Mouse (Mus musculus): Measurements from ENCODE around the gene Ovca2.

Ovca2 gene

GRCm38 (mm10) chr11:75192336-75193214 lies 13.9 kb upstream of the Ovca2 start:
- H3K4me1 ChIP-seq (replicated peaks; ENCODE audit: low read depth, low read length): peaks cover 72% of the 10 kb centered on the region
- no peaks in the 10 kb centered on the region for H3K36me3 ChIP-seq (ENCODE audit: insufficient read depth, low read length)
- H3K27me3 ChIP-seq (ENCODE audit: insufficient read depth, low read length): peaks cover 57% of the 10 kb centered on the region
- H3K4me3 ChIP-seq (replicated peaks; ENCODE audit: low read length): peak overlapping the region; percentile 84; the same call in 1 of the 2 replicates
- H3K9me3 ChIP-seq (ENCODE audit: low read length): no peaks in the 10 kb centered on the region
- TF ChIP-seq POU5F1 (IDR thresholded peaks at IDR 0.05; ENCODE audit: borderline replicate concordance, low read length) (no peak), CTCF (conservative IDR thresholded peaks at IDR 0.05; ENCODE audit: low read length) (peak; percentile 61)

- Histone ChIP-seq H3K4me3 (replicated peaks; ENCODE audit: low read length) (no peak overlapping the region), H3K27me3 (ENCODE audit: insufficient read depth, low read length) (peaks cover 55% of the 10 kb centered on the region), H3K36me3 (ENCODE audit: insufficient read depth, low read length) (no peaks in the 10 kb centered on the region), H3K9me3 (ENCODE audit: low read length) (no peaks in the 10 kb centered on the region), H3K4me1 (replicated peaks; ENCODE audit: low read depth, low read length) (peaks cover 65% of the 10 kb centered on the region)
- TF ChIP-seq CTCF (conservative IDR thresholded peaks at IDR 0.05; ENCODE audit: low read length): no peak
- no peak for TF ChIP-seq NANOG (IDR thresholded peaks at IDR 0.05; ENCODE audit: borderline replicate concordance, low read length)
- TF ChIP-seq POU5F1 (IDR thresholded peaks at IDR 0.05; ENCODE audit: borderline replicate concordance, low read length): no peak
These were observed 13.2 kb upstream of the Ovca2 start for GRCm38 (mm10) chr11:75191841-75192240.

GRCm38 (mm10) chr11:75190905-75191441 lies 12.3 kb upstream of the Ovca2 start, which contains the start of gene Dph1:
Gene Dph1 (minus strand): TSS chr11:75191241.
- H3K36me3 ChIP-seq (ENCODE audit: insufficient read depth, low read length): peaks cover 3% of the 10 kb centered on the region
- TF ChIP-seq POU5F1 (IDR thresholded peaks at IDR 0.05; ENCODE audit: borderline replicate concordance, low read length): no peak
- no peak for TF ChIP-seq NANOG (IDR thresholded peaks at IDR 0.05; ENCODE audit: borderline replicate concordance, low read length)
- TF ChIP-seq CTCF (conservative IDR thresholded peaks at IDR 0.05; ENCODE audit: low read length): no peak
- H3K27me3 ChIP-seq (ENCODE audit: insufficient read depth, low read length): peaks cover 49% of the 10 kb centered on the region
- peak within 1 kb of the TSS; percentile 99 for H3K4me3 ChIP-seq (replicated peaks; ENCODE audit: low read length)
- peaks cover 58% of the 10 kb centered on the region for H3K4me1 ChIP-seq (replicated peaks; ENCODE audit: low read depth, low read length)
- no peaks in the 10 kb centered on the region for H3K9me3 ChIP-seq (ENCODE audit: low read length)

GRCm38 (mm10) chr11:75190371-75190724 lies 11.7 kb upstream of the Ovca2 start:
- TF ChIP-seq CTCF (conservative IDR thresholded peaks at IDR 0.05; ENCODE audit: low read length) (no peak), POU5F1 (IDR thresholded peaks at IDR 0.05; ENCODE audit: borderline replicate concordance, low read length) (no peak), NANOG (IDR thresholded peaks at IDR 0.05; ENCODE audit: borderline replicate concordance, low read length) (no peak)
- Histone ChIP-seq H3K27me3 (ENCODE audit: insufficient read depth, low read length) (peaks cover 44% of the 10 kb centered on the region), H3K9me3 (ENCODE audit: low read length) (no peaks in the 10 kb centered on the region), H3K4me1 (replicated peaks; ENCODE audit: low read depth, low read length) (peaks cover 58% of the 10 kb centered on the region), H3K36me3 (ENCODE audit: insufficient read depth, low read length) (peaks cover 9% of the 10 kb centered on the region), H3K4me3 (replicated peaks; ENCODE audit: low read length) (peak overlapping the region; percentile 99)

- TF ChIP-seq CTCF (conservative IDR thresholded peaks at IDR 0.05; ENCODE audit: low read length) (no peak), NANOG (IDR thresholded peaks at IDR 0.05; ENCODE audit: borderline replicate concordance, low read length) (no peak), POU5F1 (IDR thresholded peaks at IDR 0.05; ENCODE audit: borderline replicate concordance, low read length) (no peak)
- Histone ChIP-seq H3K4me3 (replicated peaks; ENCODE audit: low read length) (peak overlapping the region; percentile 99), H3K36me3 (ENCODE audit: insufficient read depth, low read length) (peaks cover 14% of the 10 kb centered on the region), H3K9me3 (ENCODE audit: low read length) (no peaks in the 10 kb centered on the region), H3K4me1 (replicated peaks; ENCODE audit: low read depth, low read length) (peaks cover 58% of the 10 kb centered on the region), H3K27me3 (ENCODE audit: insufficient read depth, low read length) (peaks cover 42% of the 10 kb centered on the region)
These were observed 11.2 kb upstream of the Ovca2 start for GRCm38 (mm10) chr11:75189713-75190370.

GRCm38 (mm10) chr11:75184986-75185385 lies 6.4 kb upstream of the Ovca2 start:
- Histone ChIP-seq H3K4me3 (replicated peaks; ENCODE audit: low read length) (no peak overlapping the region), H3K9me3 (ENCODE audit: low read length) (no peaks in the 10 kb centered on the region), H3K36me3 (ENCODE audit: insufficient read depth, low read length) (peaks cover 62% of the 10 kb centered on the region), H3K4me1 (replicated peaks; ENCODE audit: low read depth, low read length) (peaks cover 52% of the 10 kb centered on the region), H3K27me3 (ENCODE audit: insufficient read depth, low read length) (no peaks in the 10 kb centered on the region)
- no peak for TF ChIP-seq CTCF (conservative IDR thresholded peaks at IDR 0.05; ENCODE audit: low read length)
- no peak for TF ChIP-seq POU5F1 (IDR thresholded peaks at IDR 0.05; ENCODE audit: borderline replicate concordance, low read length)
- no peak for TF ChIP-seq NANOG (IDR thresholded peaks at IDR 0.05; ENCODE audit: borderline replicate concordance, low read length)

GRCm38 (mm10) chr11:75184573-75184972 lies 5.9 kb upstream of the Ovca2 start:
- no peak overlapping the region for H3K4me3 ChIP-seq (replicated peaks; ENCODE audit: low read length)
- no peaks in the 10 kb centered on the region for H3K9me3 ChIP-seq (ENCODE audit: low read length)
- TF ChIP-seq POU5F1 (IDR thresholded peaks at IDR 0.05; ENCODE audit: borderline replicate concordance, low read length): no peak
- no peak for TF ChIP-seq NANOG (IDR thresholded peaks at IDR 0.05; ENCODE audit: borderline replicate concordance, low read length)
- TF ChIP-seq CTCF (conservative IDR thresholded peaks at IDR 0.05; ENCODE audit: low read length): no peak
- no peaks in the 10 kb centered on the region for H3K27me3 ChIP-seq (ENCODE audit: insufficient read depth, low read length)
- H3K36me3 ChIP-seq (ENCODE audit: insufficient read depth, low read length): peaks cover 67% of the 10 kb centered on the region
- peaks cover 52% of the 10 kb centered on the region for H3K4me1 ChIP-seq (replicated peaks; ENCODE audit: low read depth, low read length)

GRCm38 (mm10) chr11:75183917-75184570 lies 5.4 kb upstream of the Ovca2 start:
- TF ChIP-seq POU5F1 (IDR thresholded peaks at IDR 0.05; ENCODE audit: borderline replicate concordance, low read length) (no peak), CTCF (conservative IDR thresholded peaks at IDR 0.05; ENCODE audit: low read length) (no peak)
- H3K36me3 ChIP-seq (ENCODE audit: insufficient read depth, low read length): peaks cover 69% of the 10 kb centered on the region

More at GRCm38 (mm10) chr11:75183917-75184570, 5.4 kb upstream of the Ovca2 start:
- no peaks in the 10 kb centered on the region for H3K9me3 ChIP-seq (ENCODE audit: low read length)
- H3K27me3 ChIP-seq (ENCODE audit: insufficient read depth, low read length): no peaks in the 10 kb centered on the region
- peaks cover 52% of the 10 kb centered on the region for H3K4me1 ChIP-seq (replicated peaks; ENCODE audit: low read depth, low read length)
- no peak overlapping the region for H3K4me3 ChIP-seq (replicated peaks; ENCODE audit: low read length)
